ENCODE assay signal across 22 mouse cellular contexts in genomic region chr10:127083292-127083914, GRCm38 (mm10). TPM values are rescaled to one million over a fixed set of nuclear protein-coding genes. Genes with fewer than 3 reads are reported as not detected.
DNase-seq lines count a peak whose midpoint lies in the region; ATAC-seq and TF ChIP-seq lines count a peak whose summit lies in the region.
"Had no signal": no experiment of that assay in that cellular context is flagged by ENCODE, and none has a peak within 500 bp of the region (broad histone marks: within the 10 kb centered on the region; RNA-seq: fewer than 3 reads in every experiment).

No protein-coding gene starts in this region.

- no peak overlapping the region for H3K4me2 ChIP-seq in midbrain, embryonic 15.5 days
- H3K4me2 ChIP-seq in midbrain, embryonic 14.5 days (ENCODE audit: low read length), result no peak overlapping the region
- H3K4me2 ChIP-seq in stomach, postnatal 0 days (replicated peaks; ENCODE audit: low read depth), result no peak overlapping the region
- H3K4me2 ChIP-seq: heart, embryonic 15.5 days; limb, embryonic 12.5 days; liver, embryonic 13.5 days; lung, embryonic 15.5 days had no signal

- peak; percentile 88 for DNase-seq in heart, adult 11 months
- no peak for DNase-seq in heart, adult 18-20 months
- DNase-seq in midbrain, embryonic 14.5 days, result no peak
- DNase-seq in embryonic facial prominence, embryonic 10.5 days (ENCODE audit: low spot score), result no peak
- DNase-seq in stomach, postnatal 0 days (ENCODE audit: low spot score), result no peak
- DNase-seq in kidney, adult 9 months, result no peak
- DNase-seq: adrenal gland, adult 8-10 months; B cell, adult 2 months; gastrocnemius, postnatal 10 days; heart, adult 2 months; kidney, adult 8-10 months; kidney, postnatal 36 days; layer of hippocampus, adult 9-11 months; liver, embryonic 13.5 days; right cerebral cortex, adult 18-20 months; thymus, postnatal 36 days had no signal

- H3K9me3 ChIP-seq in midbrain, embryonic 15.5 days, result no peaks in the 10 kb centered on the region
- H3K9me3 ChIP-seq in midbrain, embryonic 14.5 days (ENCODE audit: control insufficient read depth, low read length), result no peaks in the 10 kb centered on the region
- no peaks in the 10 kb centered on the region for H3K9me3 ChIP-seq in embryonic facial prominence, embryonic 10.5 days
- no peaks in the 10 kb centered on the region for H3K9me3 ChIP-seq in stomach, postnatal 0 days (ENCODE audit: control insufficient read depth, low read length)
- H3K9me3 ChIP-seq: heart, embryonic 15.5 days; limb, embryonic 12.5 days; liver, embryonic 13.5 days; lung, embryonic 15.5 days had no signal

- peaks cover 39% of the 10 kb centered on the region for H3K4me1 ChIP-seq in midbrain, embryonic 15.5 days
- peaks cover 29% of the 10 kb centered on the region for H3K4me1 ChIP-seq in midbrain, embryonic 14.5 days (ENCODE audit: control insufficient read depth, insufficient read depth, low read length)
- peaks cover 43% of the 10 kb centered on the region for H3K4me1 ChIP-seq in embryonic facial prominence, embryonic 10.5 days
- no peaks in the 10 kb centered on the region; the same call in 1 of the 2 replicates for H3K4me1 ChIP-seq in stomach, postnatal 0 days (replicated peaks; ENCODE audit: control insufficient read depth, insufficient read depth)

- 0 out of 2 replicates have a peak overlapping the region, but pooled peaks have one; percentile 3 for H3K9ac ChIP-seq in midbrain, embryonic 15.5 days
- H3K9ac ChIP-seq in midbrain, embryonic 14.5 days (replicated peaks; ENCODE audit: low read length), result no peak overlapping the region
- no peak overlapping the region for H3K9ac ChIP-seq in stomach, postnatal 0 days (ENCODE audit: low read length)
- H3K9ac ChIP-seq: heart, embryonic 15.5 days; limb, embryonic 12.5 days; liver, embryonic 13.5 days; lung, embryonic 15.5 days had no signal

- no peak for ATAC-seq in midbrain, embryonic 15.5 days (replicated peaks)
- no peak for ATAC-seq in midbrain, embryonic 14.5 days (ENCODE audit: low FRiP score, low TSS enrichment)
- no peak for ATAC-seq in stomach, postnatal 0 days (ENCODE audit: low FRiP score, low TSS enrichment)

- H3K27ac ChIP-seq in midbrain, embryonic 15.5 days, result no peak overlapping the region
- H3K27ac ChIP-seq in midbrain, embryonic 14.5 days (replicated peaks; ENCODE audit: low read depth, low read length), result no peak overlapping the region
- no peak overlapping the region for H3K27ac ChIP-seq in embryonic facial prominence, embryonic 10.5 days (replicated peaks)
- H3K27ac ChIP-seq in stomach, postnatal 0 days (replicated peaks), result no peak overlapping the region
- H3K27ac ChIP-seq: heart, adult 2 months; heart, embryonic 15.5 days; limb, embryonic 12.5 days; liver, embryonic 13.5 days; lung, embryonic 15.5 days; macrophage had no signal

- H3K4me3 ChIP-seq in midbrain, embryonic 15.5 days, result no peak overlapping the region
- H3K4me3 ChIP-seq in midbrain, embryonic 14.5 days (replicated peaks; ENCODE audit: low read depth, low read length), result no peak overlapping the region
- H3K4me3 ChIP-seq in embryonic facial prominence, embryonic 10.5 days, result 0 out of 2 replicates have a peak overlapping the region, but pooled peaks have one; percentile 3
- H3K4me3 ChIP-seq in stomach, postnatal 0 days (ENCODE audit: low read depth, low read length), result no peak overlapping the region
- H3K4me3 ChIP-seq: heart, adult 2 months; heart, embryonic 15.5 days; limb, embryonic 12.5 days; liver, embryonic 13.5 days; lung, embryonic 15.5 days had no signal

- H3K36me3 ChIP-seq in midbrain, embryonic 15.5 days (replicated peaks), result peaks cover 18% of the 10 kb centered on the region; the same call in 1 of the 2 replicates
- peaks cover 45% of the 10 kb centered on the region for H3K36me3 ChIP-seq in midbrain, embryonic 14.5 days (ENCODE audit: control insufficient read depth, insufficient read depth, low read length)
- H3K36me3 ChIP-seq in embryonic facial prominence, embryonic 10.5 days (replicated peaks), result no peaks in the 10 kb centered on the region
- no peaks in the 10 kb centered on the region for H3K36me3 ChIP-seq in stomach, postnatal 0 days (ENCODE audit: control insufficient read depth, insufficient read depth, low read length)
- H3K36me3 ChIP-seq: heart, embryonic 15.5 days; limb, embryonic 12.5 days; liver, embryonic 13.5 days; lung, embryonic 15.5 days had no signal

- no peak for TF ChIP-seq EP300 in stomach, postnatal 0 days (optimal IDR thresholded peaks at IDR 0.05)

- peak; percentile 38 for TF ChIP-seq CTCF in stomach, postnatal 0 days (IDR thresholded peaks at IDR 0.05; ENCODE audit: low read depth)

- H3K27me3 ChIP-seq in midbrain, embryonic 15.5 days (replicated peaks), result 0 out of 2 replicates have a peak, but pooled peaks cover 6% of the 10 kb centered on the region
- H3K27me3 ChIP-seq in midbrain, embryonic 14.5 days (ENCODE audit: control insufficient read depth, insufficient read depth, low read length), result 0 out of 2 replicates have a peak, but pooled peaks cover 21% of the 10 kb centered on the region
- H3K27me3 ChIP-seq in embryonic facial prominence, embryonic 10.5 days (replicated peaks; ENCODE audit: low read depth, poor library complexity, severe bottlenecking), result peaks cover 91% of the 10 kb centered on the region
- peaks cover 5% of the 10 kb centered on the region for H3K27me3 ChIP-seq in stomach, postnatal 0 days (ENCODE audit: control insufficient read depth, insufficient read depth, low read length)

- WGBS in midbrain, embryonic 15.5 days, result 27% methylated on average over 8 of the region's 8 CpGs
- WGBS in midbrain, embryonic 14.5 days, result 28% methylated on average over 8 of the region's 8 CpGs
- WGBS in embryonic facial prominence, embryonic 10.5 days, result 32% methylated on average over 8 of the region's 8 CpGs
- WGBS in stomach, postnatal 0 days, result 29% methylated on average over 8 of the region's 8 CpGs

RNA-seq across cellular contexts. Expression of gene Agap2, which starts 8.3 kb away (rescaled TPM):
- 1 to 10 TPM; 4.2 to 6.1 TPM for total RNA-seq in heart, adult 18-20 months (2021)
- 6.3 and 6.6 TPM in 2 replicates for polyA plus RNA-seq in midbrain, embryonic 15.5 days (2015; fragmentation: Nextera tagmentation; extraction: Ambion mirVana)
- polyA plus RNA-seq in midbrain, embryonic 14.5 days (2014; fragmentation: Nextera tagmentation; extraction: Ambion mirVana), result 8.1 and 13.1 TPM in 2 replicates
- polyA plus RNA-seq in embryonic facial prominence, embryonic 10.5 days (2016; fragmentation: Nextera tagmentation; extraction: Ambion mirVana), result 0.04 and 0.21 TPM in 2 replicates
- polyA plus RNA-seq in stomach, postnatal 0 days (2015; fragmentation: Nextera tagmentation; extraction: Ambion mirVana), result 0.04 and 0.08 TPM in 2 replicates
- polyA plus RNA-seq: heart, embryonic 15.5 days; limb, embryonic 12.5 days had no signal

RNA-seq across cellular contexts. Expression of gene Tspan31, which starts 13.3 kb away (rescaled TPM):
- 10 to 100 TPM; 44.7 to 47.4 TPM for total RNA-seq in heart, adult 18-20 months (2021)
- polyA plus RNA-seq in midbrain, embryonic 15.5 days (2015; fragmentation: Nextera tagmentation; extraction: Ambion mirVana), result 113 and 120 TPM in 2 replicates
- polyA plus RNA-seq in midbrain, embryonic 14.5 days (2014; fragmentation: Nextera tagmentation; extraction: Ambion mirVana), result 67.7 and 71.7 TPM in 2 replicates
- polyA plus RNA-seq in embryonic facial prominence, embryonic 10.5 days (2016; fragmentation: Nextera tagmentation; extraction: Ambion mirVana), result 168 and 180 TPM in 2 replicates
- polyA plus RNA-seq in stomach, postnatal 0 days (2015; fragmentation: Nextera tagmentation; extraction: Ambion mirVana), result 82.8 and 87.7 TPM in 2 replicates

RNA-seq across cellular contexts. Expression of gene Cdk4, which starts 20.1 kb away (rescaled TPM):
- total RNA-seq in heart, adult 18-20 months (2021), result 10 to 100 TPM; 81.5 to 84.1 TPM
- polyA plus RNA-seq in midbrain, embryonic 15.5 days (2015; fragmentation: Nextera tagmentation; extraction: Ambion mirVana), result 793 and 910 TPM in 2 replicates
- polyA plus RNA-seq in midbrain, embryonic 14.5 days (2014; fragmentation: Nextera tagmentation; extraction: Ambion mirVana), result 1,072 and 1,231 TPM in 2 replicates
- polyA plus RNA-seq in embryonic facial prominence, embryonic 10.5 days (2016; fragmentation: Nextera tagmentation; extraction: Ambion mirVana), result 3,008 and 3,023 TPM in 2 replicates
- 469 and 472 TPM in 2 replicates for polyA plus RNA-seq in stomach, postnatal 0 days (2015; fragmentation: Nextera tagmentation; extraction: Ambion mirVana)

RNA-seq across cellular contexts. Expression of gene March9, which starts 23.4 kb away (rescaled TPM):
- 1 to 10 TPM; 2.9 to 3.5 TPM for total RNA-seq in heart, adult 18-20 months (2021)
- 8.4 and 8.9 TPM in 2 replicates for polyA plus RNA-seq in midbrain, embryonic 15.5 days (2015; fragmentation: Nextera tagmentation; extraction: Ambion mirVana)
- 11.8 and 17.4 TPM in 2 replicates for polyA plus RNA-seq in midbrain, embryonic 14.5 days (2014; fragmentation: Nextera tagmentation; extraction: Ambion mirVana)
- 1.2 and 1.3 TPM in 2 replicates for polyA plus RNA-seq in embryonic facial prominence, embryonic 10.5 days (2016; fragmentation: Nextera tagmentation; extraction: Ambion mirVana)
- 0.75 and 0.81 TPM in 2 replicates for polyA plus RNA-seq in stomach, postnatal 0 days (2015; fragmentation: Nextera tagmentation; extraction: Ambion mirVana)

RNA-seq across cellular contexts. Expression of gene Cyp27b1, which starts 35.4 kb away (rescaled TPM):
- total RNA-seq in heart, adult 18-20 months (2021), result under 1 TPM; 0.20 to 0.23 TPM
- 0.06 and 0.18 TPM in 2 replicates for polyA plus RNA-seq in midbrain, embryonic 15.5 days (2015; fragmentation: Nextera tagmentation; extraction: Ambion mirVana)
- not detected in 2 replicates for polyA plus RNA-seq in midbrain, embryonic 14.5 days (2014; fragmentation: Nextera tagmentation; extraction: Ambion mirVana)
- 0.14 TPM in 2 replicates for polyA plus RNA-seq in embryonic facial prominence, embryonic 10.5 days (2016; fragmentation: Nextera tagmentation; extraction: Ambion mirVana)
- polyA plus RNA-seq in stomach, postnatal 0 days (2015; fragmentation: Nextera tagmentation; extraction: Ambion mirVana), result 0.13 TPM in 1 of 2 replicates, not detected in the other
- total RNA-seq: hematopoietic stem cell, adult 5-6 weeks had no signal
- polyA plus RNA-seq: liver, embryonic 13.5 days; macrophage had no signal
